Mouse (Mus musculus): ENCODE results near the gene Tas2r131.
"Not testable (repeated sequence)": the region's sequence is repeated elsewhere in the genome, so short reads cannot be mapped to it uniquely, and the experiment has no call there.

Tas2r131 gene

GRCm38 (mm10) chr6:132957819-132958218 is at the start of gene Tas2r131:
Tas2r131 (minus strand) TSS chr6:132957919.
- DNase-seq (ENCODE audit: low read depth, low spot score) = no peak

- DNase-seq (ENCODE audit: low read depth, low spot score) = no peak
Observed at GRCm38 (mm10) chr6:132980865-132981264, 23.1 kb upstream of the Tas2r131 start, which contains the start of gene Tas2r109. Tas2r109 (minus strand) TSS chr6:132980965.

GRCm38 (mm10) chr6:132950802-132951201 is 6.9 kb downstream of the Tas2r131 start, which contains the start of gene Tas2r129:
Tas2r129 (plus strand) TSS chr6:132951102.
- no peak for DNase-seq (ENCODE audit: low read depth, low spot score)

- not testable (repeated sequence) for DNase-seq (ENCODE audit: low read depth, low spot score)
Observed at GRCm38 (mm10) chr6:132941376-132941775, 16.3 kb downstream of the Tas2r131 start.

GRCm38 (mm10) chr6:132909351-132909750 is 48.4 kb downstream of the Tas2r131 start, which contains the start of gene Tas2r125:
Tas2r125 (plus strand) TSS chr6:132909651.
- DNase-seq (ENCODE audit: low read depth, low spot score) = no peak

Measured in telencephalon, adult 2 months (tissue).